Mouse (Mus musculus): ENCODE results near the gene Aox3. TPM values are rescaled to one million over a fixed set of nuclear protein-coding genes. Genes with fewer than 3 reads are reported as not detected.
A peak's percentile ranks its signal among the peaks of the same experiment; 100 is the strongest.

Gene Aox3
- polyA plus RNA-seq, 1 experiment from 2014 or later, result 0.38 TPM

GRCm38 (mm10) chr1:58113441-58113840 lies 511 bp downstream of the Aox3 start:
- Histone ChIP-seq H3K36me3 (ENCODE audit: control insufficient read depth, insufficient read depth, low read length) (no peaks in the 10 kb centered on the region), H3K4me3 (replicated peaks; ENCODE audit: low read depth, low read length) (no peak overlapping the region), H3K9ac (replicated peaks; ENCODE audit: low read length) (no peak overlapping the region), H3K4me2 (ENCODE audit: low read length) (no peak overlapping the region), H3K27me3 (ENCODE audit: control insufficient read depth, insufficient read depth, low read length) (no peaks in the 10 kb centered on the region), H3K27ac (replicated peaks; ENCODE audit: low read depth, low read length) (no peak overlapping the region), H3K9me3 (ENCODE audit: control insufficient read depth, low read length) (no peaks in the 10 kb centered on the region), H3K4me1 (ENCODE audit: control insufficient read depth, insufficient read depth, low read length) (no peaks in the 10 kb centered on the region)
- ATAC-seq (ENCODE audit: low FRiP score, low TSS enrichment), result no peak
- no peak for DNase-seq

- Histone ChIP-seq H3K4me3 (replicated peaks; ENCODE audit: low read depth, low read length) (no peak overlapping the region), H3K27me3 (ENCODE audit: control insufficient read depth, insufficient read depth, low read length) (no peaks in the 10 kb centered on the region), H3K4me1 (ENCODE audit: control insufficient read depth, insufficient read depth, low read length) (no peaks in the 10 kb centered on the region), H3K4me2 (ENCODE audit: low read length) (no peak overlapping the region), H3K9ac (replicated peaks; ENCODE audit: low read length) (no peak overlapping the region), H3K9me3 (ENCODE audit: control insufficient read depth, low read length) (no peaks in the 10 kb centered on the region), H3K36me3 (ENCODE audit: control insufficient read depth, insufficient read depth, low read length) (no peaks in the 10 kb centered on the region), H3K27ac (replicated peaks; ENCODE audit: low read depth, low read length) (no peak overlapping the region)
- WGBS, result 76% methylated on average over 6 of the region's 6 CpGs
- no peak for ATAC-seq (ENCODE audit: low FRiP score, low TSS enrichment)
- no peak for DNase-seq
Measured at GRCm38 (mm10) chr1:58114021-58114560, 1.2 kb downstream of the Aox3 start.

GRCm38 (mm10) chr1:58114666-58115375 lies 1.9 kb downstream of the Aox3 start:
- Histone ChIP-seq H3K4me1 (ENCODE audit: control insufficient read depth, insufficient read depth, low read length) (no peaks in the 10 kb centered on the region), H3K9ac (replicated peaks; ENCODE audit: low read length) (no peak overlapping the region), H3K27ac (replicated peaks; ENCODE audit: low read depth, low read length) (no peak overlapping the region), H3K4me3 (replicated peaks; ENCODE audit: low read depth, low read length) (no peak overlapping the region), H3K27me3 (ENCODE audit: control insufficient read depth, insufficient read depth, low read length) (no peaks in the 10 kb centered on the region), H3K36me3 (ENCODE audit: control insufficient read depth, insufficient read depth, low read length) (no peaks in the 10 kb centered on the region), H3K4me2 (ENCODE audit: low read length) (no peak overlapping the region), H3K9me3 (ENCODE audit: control insufficient read depth, low read length) (no peaks in the 10 kb centered on the region)
- no peak for ATAC-seq (ENCODE audit: low FRiP score, low TSS enrichment)
- DNase-seq, result no peak
- WGBS, result 84% methylated on average over 12 of the region's 12 CpGs

DNA sequence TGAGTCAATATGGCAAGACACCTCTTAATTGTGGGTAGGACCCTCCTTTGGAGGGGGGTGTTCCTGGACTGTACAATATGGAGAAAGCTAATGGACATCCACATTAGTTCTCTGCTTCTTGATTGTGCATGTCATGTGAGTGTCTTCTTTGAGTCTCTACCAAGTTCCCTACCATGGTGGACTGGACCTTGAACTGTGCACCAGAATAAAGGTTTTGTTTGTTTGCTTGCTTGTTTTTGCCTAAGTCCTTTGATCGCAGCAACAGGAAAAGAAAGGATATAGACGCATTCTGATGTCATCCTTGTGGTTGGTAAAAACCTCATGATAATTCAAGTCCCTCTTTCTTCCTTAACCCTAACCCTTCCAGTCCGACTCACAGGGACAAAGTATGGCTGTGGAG lies 5.3 kb downstream of the Aox3 start:
- Histone ChIP-seq H3K9me3 (ENCODE audit: control insufficient read depth, low read length) (no peaks in the 10 kb centered on the region), H3K4me2 (ENCODE audit: low read length) (no peak overlapping the region), H3K36me3 (ENCODE audit: control insufficient read depth, insufficient read depth, low read length) (no peaks in the 10 kb centered on the region), H3K4me3 (replicated peaks; ENCODE audit: low read depth, low read length) (no peak overlapping the region), H3K27me3 (ENCODE audit: control insufficient read depth, insufficient read depth, low read length) (no peaks in the 10 kb centered on the region), H3K27ac (replicated peaks; ENCODE audit: low read depth, low read length) (no peak overlapping the region), H3K4me1 (ENCODE audit: control insufficient read depth, insufficient read depth, low read length) (no peaks in the 10 kb centered on the region), H3K9ac (replicated peaks; ENCODE audit: low read length) (no peak overlapping the region)
- ATAC-seq (ENCODE audit: low FRiP score, low TSS enrichment) (no peak), DNase-seq (no peak)
- 90% methylated on average over 3 of the region's 3 CpGs for WGBS

- Histone ChIP-seq H3K9ac (replicated peaks; ENCODE audit: low read length) (no peak overlapping the region), H3K4me3 (replicated peaks; ENCODE audit: low read depth, low read length) (no peak overlapping the region), H3K4me1 (ENCODE audit: control insufficient read depth, insufficient read depth, low read length) (no peaks in the 10 kb centered on the region), H3K27me3 (ENCODE audit: control insufficient read depth, insufficient read depth, low read length) (no peaks in the 10 kb centered on the region), H3K36me3 (ENCODE audit: control insufficient read depth, insufficient read depth, low read length) (no peaks in the 10 kb centered on the region), H3K4me2 (ENCODE audit: low read length) (no peak overlapping the region), H3K27ac (replicated peaks; ENCODE audit: low read depth, low read length) (no peak overlapping the region), H3K9me3 (ENCODE audit: control insufficient read depth, low read length) (no peaks in the 10 kb centered on the region)
- DNase-seq (no peak), ATAC-seq (ENCODE audit: low FRiP score, low TSS enrichment) (no peak)
- 94% methylated on average over 8 of the region's 8 CpGs for WGBS
Measured at GRCm38 (mm10) chr1:58124901-58125300, 12.0 kb downstream of the Aox3 start.

DNA sequence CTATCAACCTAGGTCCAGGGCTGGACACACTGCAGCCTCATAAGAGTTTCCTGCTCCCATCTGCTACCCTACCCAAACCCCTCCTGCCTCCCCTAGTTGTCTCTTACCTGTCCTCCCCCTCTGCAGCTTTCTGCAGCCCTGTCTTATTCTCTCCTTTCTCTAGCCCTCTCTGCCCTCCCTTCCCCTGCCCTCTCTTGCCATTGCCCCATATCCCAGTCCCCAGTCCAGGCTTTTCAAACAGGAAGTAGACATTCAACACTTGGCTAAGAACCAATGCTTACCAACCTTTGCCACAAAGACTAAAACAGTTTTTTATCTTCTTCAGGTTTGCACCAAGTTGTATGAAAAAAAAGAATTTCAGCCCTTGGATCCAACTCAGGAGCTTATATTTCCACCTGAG lies 25.0 kb downstream of the Aox3 start:
- H3K4me1 ChIP-seq (ENCODE audit: control insufficient read depth, insufficient read depth, low read length), result no peaks in the 10 kb centered on the region
- H3K27ac ChIP-seq (replicated peaks; ENCODE audit: low read depth, low read length), result no peak overlapping the region

GRCm38 (mm10) chr1:58138986-58139385 lies 26.1 kb downstream of the Aox3 start:
- H3K9me3 ChIP-seq (ENCODE audit: control insufficient read depth, low read length), result no peaks in the 10 kb centered on the region
- H3K4me3 ChIP-seq (replicated peaks; ENCODE audit: low read depth, low read length), result no peak overlapping the region
- no peaks in the 10 kb centered on the region for H3K27me3 ChIP-seq (ENCODE audit: control insufficient read depth, insufficient read depth, low read length)
- no peak overlapping the region for H3K27ac ChIP-seq (replicated peaks; ENCODE audit: low read depth, low read length)
- H3K9ac ChIP-seq (replicated peaks; ENCODE audit: low read length), result no peak overlapping the region
- H3K4me2 ChIP-seq (ENCODE audit: low read length), result no peak overlapping the region
- DNase-seq, result no peak
- WGBS, result 92% methylated on average over 9 of the region's 9 CpGs
- H3K36me3 ChIP-seq (ENCODE audit: control insufficient read depth, insufficient read depth, low read length), result no peaks in the 10 kb centered on the region
- no peak for ATAC-seq (ENCODE audit: low FRiP score, low TSS enrichment)
- H3K4me1 ChIP-seq (ENCODE audit: control insufficient read depth, insufficient read depth, low read length), result no peaks in the 10 kb centered on the region

More for the DNA sequence above, 25.0 kb downstream of the Aox3 start:
- Histone ChIP-seq H3K36me3 (ENCODE audit: control insufficient read depth, insufficient read depth, low read length) (no peaks in the 10 kb centered on the region), H3K9ac (replicated peaks; ENCODE audit: low read length) (no peak overlapping the region), H3K9me3 (ENCODE audit: control insufficient read depth, low read length) (no peaks in the 10 kb centered on the region), H3K4me3 (replicated peaks; ENCODE audit: low read depth, low read length) (no peak overlapping the region), H3K27me3 (ENCODE audit: control insufficient read depth, insufficient read depth, low read length) (no peaks in the 10 kb centered on the region), H3K4me2 (ENCODE audit: low read length) (no peak overlapping the region)
- no peak for ATAC-seq (ENCODE audit: low FRiP score, low TSS enrichment)
- DNase-seq, result no peak

- Histone ChIP-seq H3K27me3 (ENCODE audit: control insufficient read depth, insufficient read depth, low read length) (no peaks in the 10 kb centered on the region), H3K9me3 (ENCODE audit: control insufficient read depth, low read length) (no peaks in the 10 kb centered on the region), H3K4me2 (ENCODE audit: low read length) (no peak overlapping the region), H3K4me1 (ENCODE audit: control insufficient read depth, insufficient read depth, low read length) (no peaks in the 10 kb centered on the region), H3K36me3 (ENCODE audit: control insufficient read depth, insufficient read depth, low read length) (no peaks in the 10 kb centered on the region), H3K9ac (replicated peaks; ENCODE audit: low read length) (no peak overlapping the region), H3K4me3 (replicated peaks; ENCODE audit: low read depth, low read length) (no peak overlapping the region), H3K27ac (replicated peaks; ENCODE audit: low read depth, low read length) (no peak overlapping the region)
- ATAC-seq (ENCODE audit: low FRiP score, low TSS enrichment), result no peak
- no peak for DNase-seq
- 89% methylated on average over 5 of the region's 5 CpGs for WGBS
Measured at GRCm38 (mm10) chr1:58140607-58141006, 27.7 kb downstream of the Aox3 start.

DNA sequence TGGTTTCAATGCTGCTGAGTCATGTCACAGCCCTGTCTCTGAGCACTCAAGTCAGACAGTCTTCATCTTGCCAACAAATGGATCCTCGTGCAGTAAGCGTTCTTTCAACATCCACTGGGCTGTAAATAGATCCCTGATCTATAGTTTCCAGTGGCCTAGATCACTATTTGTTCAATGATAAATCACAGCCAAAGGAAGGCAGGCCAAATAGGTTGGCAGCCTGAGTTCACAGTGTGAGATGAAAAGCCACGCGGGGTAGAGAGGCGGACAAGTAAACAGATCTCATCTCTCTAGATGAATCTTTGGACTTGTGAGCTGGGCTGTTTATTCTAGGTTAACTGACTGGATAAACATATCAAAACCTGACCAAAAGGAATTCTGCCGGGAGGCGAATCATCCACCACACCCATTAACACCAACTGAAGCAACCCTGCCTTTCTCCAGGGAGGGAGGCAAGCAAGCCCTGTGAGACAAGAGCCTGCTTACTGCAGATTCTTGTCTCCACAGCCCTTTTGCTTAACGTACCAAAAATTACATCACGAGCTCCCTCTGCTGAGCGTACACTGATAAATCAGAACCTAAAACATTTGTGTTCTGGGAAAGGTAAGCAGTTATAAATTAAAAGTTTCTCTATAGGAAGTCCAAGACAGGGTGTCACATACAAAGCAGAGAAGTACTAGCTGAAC lies 31.6 kb downstream of the Aox3 start:
- H3K4me2 ChIP-seq (ENCODE audit: low read length), result no peak overlapping the region
- H3K27ac ChIP-seq (replicated peaks; ENCODE audit: low read depth, low read length), result no peak overlapping the region
- DNase-seq (peak; percentile 46), ATAC-seq (ENCODE audit: low FRiP score, low TSS enrichment) (no peak)
- H3K9me3 ChIP-seq (ENCODE audit: control insufficient read depth, low read length), result no peaks in the 10 kb centered on the region
- H3K9ac ChIP-seq (replicated peaks; ENCODE audit: low read length), result no peak overlapping the region
- H3K36me3 ChIP-seq (ENCODE audit: control insufficient read depth, insufficient read depth, low read length), result no peaks in the 10 kb centered on the region
- H3K27me3 ChIP-seq (ENCODE audit: control insufficient read depth, insufficient read depth, low read length), result no peaks in the 10 kb centered on the region
- no peaks in the 10 kb centered on the region for H3K4me1 ChIP-seq (ENCODE audit: control insufficient read depth, insufficient read depth, low read length)
- H3K4me3 ChIP-seq (replicated peaks; ENCODE audit: low read depth, low read length), result no peak overlapping the region
- WGBS, result 86% methylated on average over 10 of the region's 10 CpGs
